Mouse (Mus musculus) spleen, adult 18-20 months (tissue): ENCODE data around the gene Enkd1.

Experiments
- DNase-seq, 2 experiments: peaks; one replicate each; pipeline ENCODE4 v3.0.0; 2022; ENCODE audit warnings: mixed read lengths in 2 of 2

Enkd1 gene

GRCm38 (mm10) chr8:105700966-105701824 lies 6.8 kb downstream of the Enkd1 start, which contains the start of the genes Acd and Pard6a:
Acd (minus strand) TSS chr8:105701102.
Pard6a (plus strand) TSS chr8:105701148.
- DNase-seq = peak; percentile 91 to 98

GRCm38 (mm10) chr8:105700566-105700965 lies 7.4 kb downstream of the Enkd1 start:
- peak in 1 of 2 experiments; percentile 66 for DNase-seq

GRCm38 (mm10) chr8:105699488-105700215 lies 8.4 kb downstream of the Enkd1 start:
- DNase-seq = no peak

- DNase-seq = no peak
Measured at GRCm38 (mm10) chr8:105698734-105699133, 9.3 kb downstream of the Enkd1 start.

GRCm38 (mm10) chr8:105697196-105697780 lies 10.7 kb downstream of the Enkd1 start:
- no peak for DNase-seq

- DNase-seq = no peak
Measured at GRCm38 (mm10) chr8:105695080-105695780, 12.8 kb downstream of the Enkd1 start.

- no peak for DNase-seq
Measured at GRCm38 (mm10) chr8:105694051-105694799, 13.8 kb downstream of the Enkd1 start.

- no peak for DNase-seq
Measured at GRCm38 (mm10) chr8:105693648-105694047, 14.4 kb downstream of the Enkd1 start.

- no peak for DNase-seq
Measured at GRCm38 (mm10) chr8:105692449-105693182, 15.4 kb downstream of the Enkd1 start.

GRCm38 (mm10) chr8:105690978-105691377 lies 17.0 kb downstream of the Enkd1 start:
- no peak for DNase-seq

- DNase-seq = no peak
Measured at GRCm38 (mm10) chr8:105689983-105690360, 18.0 kb downstream of the Enkd1 start.

- DNase-seq = no peak
Measured at GRCm38 (mm10) chr8:105689256-105689982, 18.6 kb downstream of the Enkd1 start.

GRCm38 (mm10) chr8:105688242-105688752 lies 19.7 kb downstream of the Enkd1 start:
- DNase-seq = no peak

- no peak for DNase-seq
Measured at GRCm38 (mm10) chr8:105687512-105687911, 20.5 kb downstream of the Enkd1 start.

GRCm38 (mm10) chr8:105686551-105686950 lies 21.5 kb downstream of the Enkd1 start:
- no peak for DNase-seq

- peak; percentile 79 to 91 for DNase-seq
Measured at GRCm38 (mm10) chr8:105685796-105686308, 22.2 kb downstream of the Enkd1 start, which contains the start of gene Carmil2. Carmil2 (plus strand) TSS chr8:105686274.

- no peak for DNase-seq
Measured at GRCm38 (mm10) chr8:105685325-105685724, 22.7 kb downstream of the Enkd1 start.

- DNase-seq = no peak
Measured at GRCm38 (mm10) chr8:105677891-105678290, 30.1 kb downstream of the Enkd1 start.

GRCm38 (mm10) chr8:105661167-105661566 lies 46.8 kb downstream of the Enkd1 start:
- no peak for DNase-seq

- DNase-seq = no peak
Measured at GRCm38 (mm10) chr8:105657641-105658040, 50.4 kb downstream of the Enkd1 start.
